Mouse (Mus musculus): ENCODE data around the gene Atp5j2.
"Not testable (repeated sequence)": the region's sequence is repeated elsewhere in the genome, so short reads cannot be mapped to it uniquely, and the experiment has no call there.

Gene Atp5j2

GRCm38 (mm10) chr5:145191962-145192361 is at the start of gene Atp5j2:
Gene Atp5j2, minus strand, starts transcription at chr5:145192062.
- no peak for DNase-seq (ENCODE audit: low read depth)

DNA sequence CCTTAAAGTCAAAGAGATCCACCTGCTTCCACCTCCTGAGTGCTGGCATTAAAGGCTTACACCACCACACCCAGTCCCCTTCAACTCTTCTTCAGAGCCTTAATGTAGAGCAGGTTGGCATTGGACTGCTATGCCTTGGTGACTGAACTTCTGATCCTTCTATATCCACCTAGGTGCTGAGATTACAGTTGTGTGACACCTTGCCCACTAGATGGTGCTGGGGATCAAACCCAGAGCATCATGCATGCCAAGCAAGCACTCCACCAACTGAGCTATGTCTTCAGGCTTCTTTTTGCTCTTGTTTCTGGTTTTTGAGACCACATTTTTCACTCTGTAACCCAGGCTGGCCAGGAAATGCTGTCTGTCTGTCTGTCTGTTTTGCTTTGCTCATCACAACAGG is 42.8 kb upstream of the Atp5j2 start:
- no peak for DNase-seq (ENCODE audit: low read depth)

- peak; percentile 30 for DNase-seq (ENCODE audit: low read depth)
Measured at GRCm38 (mm10) chr5:145231893-145232411, 40.1 kb upstream of the Atp5j2 start.

- peak; percentile 95 for DNase-seq (ENCODE audit: low read depth)
Measured at GRCm38 (mm10) chr5:145231367-145231871, 39.6 kb upstream of the Atp5j2 start, which contains the start of gene Zfp655. Gene Zfp655, plus strand, starts transcription at chr5:145231715.

GRCm38 (mm10) chr5:145230641-145231040 is 38.8 kb upstream of the Atp5j2 start:
- no peak for DNase-seq (ENCODE audit: low read depth)

GRCm38 (mm10) chr5:145229283-145229682 is 37.4 kb upstream of the Atp5j2 start:
- not testable (repeated sequence) for DNase-seq (ENCODE audit: low read depth)

DNA sequence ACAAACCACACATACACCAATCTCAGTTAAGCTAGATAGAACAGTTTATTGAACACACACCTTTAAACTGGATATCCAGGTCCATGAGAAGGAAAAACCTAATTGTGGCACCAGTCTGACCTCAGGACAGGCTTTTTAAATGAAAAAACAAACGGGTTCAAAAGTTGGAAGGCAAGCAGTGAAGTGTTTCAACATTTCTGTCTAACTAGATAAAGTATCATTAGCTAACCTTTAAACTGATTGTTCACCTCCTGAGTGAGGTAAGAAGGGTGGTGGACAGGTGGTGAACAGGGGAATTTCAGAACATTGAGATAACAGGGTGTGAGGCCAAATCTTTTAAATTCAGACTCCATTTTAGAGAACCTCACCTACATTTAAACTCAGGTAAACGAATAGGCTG is 34.6 kb upstream of the Atp5j2 start:
- no peak for DNase-seq (ENCODE audit: low read depth)

GRCm38 (mm10) chr5:145223395-145223794 is 31.5 kb upstream of the Atp5j2 start:
- no peak for DNase-seq (ENCODE audit: low read depth)

- no peak for DNase-seq (ENCODE audit: low read depth)
Measured at GRCm38 (mm10) chr5:145222840-145223239, 31.0 kb upstream of the Atp5j2 start.

DNA sequence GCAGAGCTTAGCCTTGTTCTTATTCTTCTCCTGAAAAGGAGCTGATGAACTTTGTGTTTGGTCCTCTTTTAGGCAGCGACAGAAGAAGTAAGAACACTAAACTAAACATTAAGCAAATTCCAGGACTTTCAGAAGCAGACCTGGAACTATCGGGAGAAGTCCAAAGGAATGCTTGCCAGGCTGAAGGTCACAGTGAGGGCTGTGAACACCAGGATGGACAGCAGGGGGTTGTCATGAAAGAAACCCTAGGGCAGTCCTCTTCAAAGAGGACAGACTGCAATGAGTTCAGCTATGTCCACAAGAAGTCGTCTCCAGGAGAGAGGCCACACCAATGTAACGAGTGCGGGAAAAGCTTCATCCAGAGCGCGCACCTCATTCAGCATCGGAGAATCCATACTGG is 28.1 kb upstream of the Atp5j2 start:
- no peak for DNase-seq (ENCODE audit: low read depth)

DNA sequence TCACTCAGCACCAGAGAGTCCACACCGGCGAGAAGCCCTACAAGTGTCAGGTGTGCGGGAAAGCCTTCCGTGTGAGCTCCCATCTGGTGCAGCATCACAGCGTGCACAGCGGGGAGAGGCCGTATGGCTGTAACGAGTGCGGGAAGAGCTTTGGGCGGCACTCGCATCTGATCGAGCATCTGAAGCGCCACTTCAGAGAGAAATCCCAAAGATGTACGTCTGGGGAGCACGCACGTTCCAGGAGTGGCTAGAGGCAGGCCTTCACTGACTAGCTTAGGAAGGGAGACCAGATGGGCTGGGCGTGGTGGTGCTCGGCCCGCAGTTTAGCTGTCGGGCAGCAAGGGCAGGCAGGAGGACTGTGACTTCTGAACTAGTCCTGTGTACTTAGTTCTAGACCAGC is 26.8 kb upstream of the Atp5j2 start:
- no peak for DNase-seq (ENCODE audit: low read depth)

- DNase-seq (ENCODE audit: low read depth) = no peak
Measured at GRCm38 (mm10) chr5:145218206-145218605, 26.3 kb upstream of the Atp5j2 start.

GRCm38 (mm10) chr5:145217746-145218145 is 25.9 kb upstream of the Atp5j2 start:
- DNase-seq (ENCODE audit: low read depth) = no peak

DNA sequence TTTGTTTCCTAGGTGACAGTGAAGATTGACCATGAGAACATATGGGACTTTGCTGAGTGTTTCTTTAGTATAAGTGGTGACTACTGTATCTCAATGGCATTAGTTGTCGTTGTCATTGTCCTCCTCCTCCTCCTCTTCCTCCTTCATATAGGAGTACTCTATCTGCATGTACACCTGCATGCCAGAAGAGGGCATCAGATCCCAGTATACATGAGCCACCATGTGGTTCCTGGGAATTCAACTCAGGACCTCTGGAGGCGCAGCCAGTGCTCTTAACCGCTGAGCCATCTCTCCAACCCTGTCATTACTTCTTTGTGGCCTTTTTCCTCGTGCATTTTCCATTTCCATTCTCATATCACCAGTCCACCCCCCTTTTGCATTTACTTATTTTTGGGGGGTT is 22.8 kb upstream of the Atp5j2 start:
- no peak for DNase-seq (ENCODE audit: low read depth)

DNA sequence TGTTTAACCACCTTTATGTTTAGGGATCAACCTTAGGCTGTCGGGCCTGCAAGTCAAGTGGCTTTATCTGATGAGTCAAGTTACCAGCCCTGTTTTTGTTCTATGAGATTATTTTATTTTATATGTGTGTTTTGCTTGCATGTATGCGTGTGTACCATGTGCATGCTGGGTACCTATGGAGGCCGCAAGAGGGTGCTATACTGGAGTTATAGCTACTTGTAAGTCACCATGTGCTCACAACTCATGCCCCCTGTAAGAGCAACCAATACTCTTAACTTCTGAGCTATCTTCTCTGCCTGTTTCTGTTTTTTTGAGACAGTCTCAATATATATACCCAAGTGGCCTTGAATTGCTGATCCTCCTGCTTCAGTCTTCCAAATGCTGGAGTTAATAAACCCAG is 21.6 kb upstream of the Atp5j2 start:
- no peak for DNase-seq (ENCODE audit: low read depth)

- no peak for DNase-seq (ENCODE audit: low read depth)
Measured at GRCm38 (mm10) chr5:145212216-145212615, 20.4 kb upstream of the Atp5j2 start.

DNA sequence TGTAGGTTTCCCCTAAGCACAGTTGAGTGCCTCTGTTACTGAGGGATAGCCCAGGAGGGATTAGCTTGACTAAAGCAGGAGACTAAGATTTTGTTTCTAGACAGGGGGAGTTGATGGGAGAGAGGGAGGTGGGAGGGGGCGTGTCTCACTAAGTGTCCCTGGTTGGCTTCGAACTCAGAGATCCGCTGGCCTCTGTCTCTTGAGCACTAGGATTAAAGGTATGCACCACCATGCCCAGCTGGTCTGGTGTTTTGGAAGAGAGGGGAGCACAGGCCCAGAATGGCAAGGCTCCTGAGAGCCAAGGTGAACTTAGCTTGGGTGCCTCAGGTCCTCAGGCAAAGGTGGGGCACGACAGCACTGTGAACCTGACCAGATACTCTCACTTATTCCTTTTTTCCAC is 19.5 kb upstream of the Atp5j2 start:
- DNase-seq (ENCODE audit: low read depth) = no peak

DNA sequence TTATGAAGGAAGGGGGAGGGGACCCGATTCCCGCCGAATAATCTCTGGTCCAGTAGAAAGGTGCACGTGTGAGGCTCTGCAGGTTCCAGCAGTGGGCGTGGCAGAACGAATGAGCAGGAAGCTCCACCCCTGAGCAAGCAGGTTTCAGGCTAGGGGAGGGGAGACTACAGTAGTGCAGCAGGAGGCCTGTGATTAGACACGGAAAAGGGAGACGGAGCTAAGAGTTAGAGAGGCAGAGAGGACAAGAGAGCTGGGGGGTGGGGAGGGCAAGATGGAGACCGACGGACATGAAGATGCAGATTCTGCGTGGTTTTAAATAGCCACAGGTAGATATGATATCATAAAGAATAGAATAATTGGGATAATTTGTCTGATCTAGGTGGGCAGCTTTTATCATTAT is 16.5 kb upstream of the Atp5j2 start:
- DNase-seq (ENCODE audit: low read depth) = not testable (repeated sequence)

- no peak for DNase-seq (ENCODE audit: low read depth)
Measured at GRCm38 (mm10) chr5:145207954-145208353, 16.1 kb upstream of the Atp5j2 start.

DNA sequence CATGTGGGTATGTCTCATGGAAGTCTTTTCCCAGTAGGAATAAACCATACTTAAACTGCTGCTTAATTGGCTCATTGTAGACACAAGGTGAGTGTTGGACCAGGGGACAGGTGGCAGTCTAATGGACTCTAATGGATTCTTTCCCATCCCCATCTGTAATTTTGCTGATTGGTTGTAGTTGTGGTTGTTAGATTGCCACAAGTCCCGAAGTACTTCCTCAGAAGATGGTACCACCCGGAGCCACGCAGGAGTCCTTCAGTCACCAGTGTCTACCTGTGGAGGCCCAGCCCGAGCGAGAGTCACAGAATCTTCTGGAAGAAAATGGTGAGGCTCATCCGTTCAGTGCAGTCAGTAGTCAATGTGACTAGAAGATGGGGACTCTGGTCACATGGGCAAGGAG is 15.5 kb upstream of the Atp5j2 start:
- no peak for DNase-seq (ENCODE audit: low read depth)

- DNase-seq (ENCODE audit: low read depth) = peak; percentile 15
Measured at GRCm38 (mm10) chr5:145205041-145205440, 13.2 kb upstream of the Atp5j2 start.

- DNase-seq (ENCODE audit: low read depth) = peak; percentile 98
Measured at GRCm38 (mm10) chr5:145203936-145204691, 12.3 kb upstream of the Atp5j2 start, which contains the start of gene Zkscan5. Gene Zkscan5, plus strand, starts transcription at chr5:145204562.

DNA sequence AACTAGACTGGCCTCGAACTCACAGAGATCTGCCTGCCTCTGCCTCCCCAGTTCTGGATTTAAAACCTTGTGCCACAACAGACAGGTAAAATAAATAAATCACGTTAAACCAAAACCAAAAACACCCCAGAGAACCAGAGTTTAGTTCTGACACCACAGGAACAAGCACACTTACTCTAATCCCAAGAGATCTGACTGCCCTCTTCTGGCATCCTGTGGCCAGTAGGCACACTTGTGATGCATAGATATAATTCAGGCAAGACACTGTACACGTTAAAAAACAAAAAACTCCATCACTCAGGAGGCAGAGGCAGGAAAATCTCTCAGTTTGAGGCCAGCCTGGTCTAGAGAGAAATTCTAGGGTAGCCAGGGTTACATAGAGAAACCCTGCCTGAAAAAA is 10.6 kb upstream of the Atp5j2 start:
- no peak for DNase-seq (ENCODE audit: low read depth)
